ENCODE assay signal across 8 mouse cellular contexts in genomic region chr17:46253452-46254084, GRCm38 (mm10). TPM values are rescaled to one million over a fixed set of nuclear protein-coding genes. Genes with fewer than 3 reads are reported as not detected.
A peak's percentile ranks its signal among the peaks of the same experiment; 100 is the strongest.
DNase-seq lines count a peak whose midpoint lies in the region; ATAC-seq lines count a peak whose summit lies in the region.

TSS of gene Lrrc73 (plus strand) at chr17:46253531.

- H3K4me2 ChIP-seq in hindbrain, embryonic 15.5 days = peak within 1 kb of the TSS; percentile 73

- peak; percentile 77 for DNase-seq in WW6 (ENCODE audit: low read depth, low spot score)
- DNase-seq in cerebellum, postnatal 36 days = peak; percentile 91 to 92
- DNase-seq in frontal cortex, postnatal 36 days (ENCODE audit: low spot score in 2 of 2) = peak; percentile 94 to 97
- DNase-seq in left cerebral cortex, adult 18-20 months (ENCODE audit: low spot score in 2 of 2) = peak; percentile 94 to 96
- DNase-seq in lung, postnatal 4 days = peak; percentile 92 to 93
- peak; percentile 94 for DNase-seq in retina, postnatal 1 day
- DNase-seq in thymus, postnatal 4 days = peak; percentile 94

- peak within 1 kb of the TSS; percentile 70 for H3K4me3 ChIP-seq in hindbrain, embryonic 15.5 days

- WGBS in hindbrain, embryonic 15.5 days = 2% methylated on average over 48 of the region's 48 CpGs

- peak within 1 kb of the TSS; percentile 76 for H3K27ac ChIP-seq in hindbrain, embryonic 15.5 days (replicated peaks)

- H3K36me3 ChIP-seq in hindbrain, embryonic 15.5 days = peaks cover 41% of the 10 kb centered on the region

- peaks cover 38% of the 10 kb centered on the region for H3K4me1 ChIP-seq in hindbrain, embryonic 15.5 days (replicated peaks)

- ATAC-seq in hindbrain, embryonic 15.5 days (ENCODE audit: low FRiP score, low read depth) = peak; percentile 90

- H3K9ac ChIP-seq in hindbrain, embryonic 15.5 days = peak within 1 kb of the TSS; percentile 79

- no peaks in the 10 kb centered on the region for H3K9me3 ChIP-seq in hindbrain, embryonic 15.5 days

- H3K27me3 ChIP-seq in hindbrain, embryonic 15.5 days = no peaks in the 10 kb centered on the region

RNA-seq across cellular contexts. Expression of gene Lrrc73, which starts in this region (rescaled TPM):
- 14.9 and 18.5 TPM in 2 replicates for polyA plus RNA-seq in hindbrain, embryonic 15.5 days (2015; fragmentation: Nextera tagmentation; extraction: Ambion mirVana)
- 10 to 100 TPM; 60.1 to 63.7 TPM for total RNA-seq in left cerebral cortex, adult 18-20 months (2021)

Comparison
In these comparisons a context has a peak if more than half of its experiments do, and no peak if none do; other contexts are left out.
1. Peak in every context shown above with its lines: DNase-seq, ATAC-seq, H3K4me3 ChIP-seq and H3K27ac ChIP-seq.